Mouse (Mus musculus) heart, adult 11 months (tissue): ENCODE results near the gene Svop.

Experiments
- DNase-seq: peaks from one replicate; pipeline ENCODE4 v3.0.0; 2022

The Svop gene

DNA sequence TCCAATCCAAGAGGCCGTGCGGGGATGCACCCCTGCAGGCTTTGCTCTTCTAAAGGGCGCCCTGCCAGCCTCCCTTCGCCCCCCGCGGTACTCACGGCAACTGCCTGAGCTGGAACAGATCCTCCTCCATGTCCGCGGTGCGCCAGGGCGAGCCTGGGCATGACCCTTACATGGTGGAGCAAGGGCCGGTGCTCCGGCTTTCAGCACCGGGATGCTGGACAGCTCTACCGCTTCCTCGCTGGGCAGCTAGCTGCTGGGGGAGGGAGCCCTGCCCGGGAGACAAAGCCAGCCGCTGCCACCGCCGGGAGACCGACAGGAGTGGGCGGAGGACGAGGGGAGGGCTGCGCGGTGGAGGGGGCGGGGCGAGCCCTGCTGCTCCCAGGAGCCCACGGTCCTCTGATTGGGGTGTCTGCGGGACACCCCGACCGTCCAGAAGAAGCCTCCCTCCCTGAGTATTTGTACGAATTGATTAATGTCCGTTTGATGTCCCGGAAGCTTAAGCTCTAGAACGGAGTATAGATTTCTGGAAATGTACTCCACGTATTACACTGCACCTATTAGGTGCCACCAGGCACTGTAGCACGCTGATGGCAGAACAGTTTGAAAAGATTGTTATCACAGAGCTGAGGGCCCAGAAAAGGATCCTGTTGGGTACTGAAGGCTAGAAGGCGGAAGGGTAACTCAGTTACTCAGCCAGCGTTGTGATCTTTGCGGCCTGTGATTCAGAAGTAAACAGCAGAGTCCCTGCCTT is at the start of gene Svop:
Gene Svop, minus strand, starts transcription at position 514 of the 751 bp plus-strand sequence.
- no peak for DNase-seq

DNA sequence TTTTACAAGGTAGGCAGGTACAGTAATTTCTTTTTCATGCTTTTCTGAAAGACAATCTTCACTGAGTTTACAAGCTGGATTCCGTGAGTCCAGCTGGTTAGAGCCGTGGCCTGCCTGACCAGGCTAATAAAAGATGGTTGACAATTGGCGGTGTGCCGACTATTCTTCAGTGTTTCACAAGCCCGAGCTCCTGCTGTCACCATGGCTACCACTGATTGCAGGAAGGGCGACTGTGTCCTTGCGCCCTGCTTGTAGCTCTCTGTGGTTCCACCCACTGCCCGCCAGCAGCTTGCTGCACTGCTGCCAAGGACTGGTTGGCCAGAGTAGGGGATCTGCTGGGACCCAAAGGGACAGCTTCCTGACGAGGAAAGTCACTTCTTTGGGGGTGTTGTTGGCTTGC is 47.8 kb upstream of the Svop start:
- DNase-seq = peak; percentile 100

DNA sequence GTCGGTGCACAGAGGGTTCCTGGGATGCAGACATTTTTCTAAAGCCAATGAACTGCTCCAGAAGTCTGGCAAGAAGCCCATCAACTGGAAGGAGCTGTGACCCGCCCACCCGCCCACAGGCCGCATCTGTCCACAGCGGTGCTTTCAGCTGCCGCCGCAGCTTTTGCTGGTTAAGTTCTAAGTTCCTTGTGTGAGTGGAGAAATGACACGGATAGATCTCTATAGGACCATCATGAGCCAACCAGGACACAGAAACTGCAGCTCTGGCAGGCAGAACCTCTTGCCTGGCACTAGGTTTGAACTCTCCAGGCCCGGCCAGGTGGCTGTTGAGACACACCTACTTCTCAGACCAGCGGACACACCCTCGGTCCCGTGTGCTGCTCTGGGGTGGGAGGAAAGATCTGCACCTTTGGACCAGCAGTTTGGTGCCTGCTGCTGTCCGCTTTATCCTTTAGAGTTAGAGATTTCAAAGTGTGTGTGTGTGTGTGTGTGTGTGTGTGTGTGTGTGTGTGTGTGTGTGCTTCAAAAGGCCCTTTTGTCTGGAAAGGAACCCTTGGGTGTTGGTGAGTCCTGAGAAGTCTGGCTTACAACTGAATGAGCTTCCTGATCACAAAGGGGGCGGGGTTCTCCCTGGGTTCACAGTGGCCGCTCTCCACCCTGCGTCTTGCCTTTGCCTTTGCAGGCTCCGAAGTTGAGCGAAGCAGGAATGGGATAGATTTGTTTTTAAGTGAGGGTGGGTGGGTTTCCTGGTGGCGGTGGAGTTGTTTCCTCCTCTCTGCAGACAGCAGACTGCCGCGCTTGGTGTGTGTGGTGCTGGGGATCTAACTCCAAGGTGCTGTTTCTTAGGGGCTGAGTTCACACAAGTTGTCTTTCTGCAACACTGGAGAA is 47.2 kb upstream of the Svop start:
- peak; percentile 96 for DNase-seq

DNA sequence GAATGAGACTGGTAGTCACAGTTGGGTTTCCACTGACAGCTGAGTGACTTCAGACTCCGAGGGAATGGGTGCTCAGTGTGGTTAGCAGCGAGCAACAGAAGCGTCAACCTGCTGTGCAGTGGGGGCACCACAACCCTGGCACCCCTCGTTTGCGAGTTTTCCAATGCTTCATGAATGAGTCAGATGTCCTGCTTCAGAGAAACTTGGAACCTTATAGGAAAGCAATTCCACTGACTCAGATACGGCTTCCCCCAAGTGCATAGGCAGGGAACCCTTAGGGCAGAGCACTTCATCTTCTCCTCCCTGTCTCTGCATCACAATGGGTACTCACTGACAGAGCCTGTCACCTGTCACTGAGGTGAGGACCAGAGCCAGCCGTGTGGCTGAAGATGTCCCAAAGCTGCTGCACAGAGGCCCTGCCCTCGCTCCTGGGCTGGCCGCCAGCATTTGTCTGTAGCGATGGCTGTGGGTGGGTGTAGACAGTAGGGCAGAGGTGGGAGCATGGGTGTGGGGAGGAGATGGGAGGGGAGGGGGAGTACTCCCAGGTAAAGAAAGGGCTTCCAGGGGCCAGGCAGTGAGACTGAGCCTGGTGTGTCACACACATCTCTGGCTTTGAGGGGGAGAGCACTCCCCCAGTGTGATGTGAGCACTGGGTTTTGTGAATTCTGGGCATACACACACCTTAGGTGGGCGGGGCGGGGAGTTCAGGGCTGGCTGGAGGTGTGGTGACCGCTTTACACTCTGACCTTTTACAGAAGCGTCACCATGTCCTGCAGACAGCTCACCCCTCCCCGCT is 46.3 kb upstream of the Svop start:
- DNase-seq = peak; percentile 94

DNA sequence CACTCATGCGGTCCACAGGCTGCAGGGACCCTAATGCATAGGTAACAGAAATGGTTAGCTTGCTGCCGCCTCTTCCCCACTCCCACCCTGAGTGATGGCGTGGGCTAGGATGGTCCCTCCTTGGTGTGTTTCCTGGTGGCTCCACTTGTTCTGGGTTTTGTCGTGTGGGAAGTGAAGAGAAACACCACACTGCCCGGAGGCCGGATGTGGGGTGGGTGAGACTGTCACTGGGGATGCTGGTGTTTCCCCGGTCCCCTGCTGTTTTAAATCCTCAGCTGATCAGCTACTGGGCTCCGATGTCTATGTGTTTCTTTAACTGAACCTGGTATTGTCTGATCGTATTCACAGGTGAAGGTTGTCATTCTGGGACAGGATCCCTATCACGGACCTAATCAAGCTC is 44.1 kb upstream of the Svop start:
- DNase-seq = no peak

DNA sequence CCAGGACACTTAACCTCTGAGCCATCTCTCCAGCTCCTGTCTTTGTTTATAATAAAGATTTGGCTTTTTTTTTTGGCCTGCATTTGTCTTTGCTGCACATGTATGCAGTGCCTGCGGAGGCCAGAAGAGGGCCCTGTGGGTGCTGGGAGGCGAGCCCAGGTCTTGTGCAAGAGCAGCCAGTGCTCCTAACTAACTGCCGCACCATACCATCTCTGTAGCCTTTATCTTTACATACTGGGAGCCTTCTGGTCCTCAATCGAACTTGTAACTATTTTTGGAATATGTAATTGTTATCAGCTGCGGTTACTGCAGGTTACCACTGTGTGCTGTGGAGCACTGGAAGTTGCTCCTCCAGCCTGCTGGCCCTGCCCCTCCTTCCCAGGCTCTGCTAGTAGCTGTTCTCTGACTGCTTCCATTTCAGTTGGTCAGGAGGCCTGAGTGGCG is 42.7 kb upstream of the Svop start:
- peak; percentile 96 for DNase-seq

DNA sequence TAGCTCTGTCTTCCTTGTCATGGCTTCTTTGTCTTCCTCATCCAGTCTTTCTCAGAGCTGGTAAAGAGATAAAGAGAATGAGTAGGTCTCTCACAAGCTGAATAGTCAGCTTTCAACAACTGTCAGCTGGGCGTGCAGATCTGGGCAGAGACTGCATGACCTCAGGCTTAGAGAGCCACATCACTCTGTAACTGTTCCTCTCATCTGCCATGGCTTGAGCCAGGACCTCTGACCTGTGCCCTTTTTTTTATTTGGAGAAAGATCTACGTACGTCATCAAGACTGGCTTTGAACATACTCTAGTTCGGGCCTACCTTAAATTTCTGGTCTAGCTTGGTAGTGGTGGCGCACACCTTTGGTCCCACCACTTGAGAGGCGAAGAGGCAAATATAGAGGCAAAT is 41.5 kb upstream of the Svop start:
- no peak for DNase-seq

DNA sequence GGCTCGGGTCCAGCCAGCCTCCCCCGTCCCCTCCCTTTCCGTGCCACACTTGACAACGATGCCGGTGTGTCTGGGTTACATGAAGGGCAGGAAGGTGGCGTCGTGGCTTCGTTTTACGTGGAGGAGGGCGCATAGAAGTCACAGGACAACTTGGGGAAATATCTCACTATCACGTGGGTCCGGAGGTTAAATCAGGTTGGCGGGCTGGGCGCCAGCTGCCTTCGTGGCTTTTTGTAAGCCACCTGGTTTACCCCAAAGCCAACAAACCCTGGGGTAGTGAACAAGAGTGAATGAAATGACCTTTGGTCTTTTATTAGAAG is 40.1 kb upstream of the Svop start:
- peak; percentile 98 for DNase-seq

DNA sequence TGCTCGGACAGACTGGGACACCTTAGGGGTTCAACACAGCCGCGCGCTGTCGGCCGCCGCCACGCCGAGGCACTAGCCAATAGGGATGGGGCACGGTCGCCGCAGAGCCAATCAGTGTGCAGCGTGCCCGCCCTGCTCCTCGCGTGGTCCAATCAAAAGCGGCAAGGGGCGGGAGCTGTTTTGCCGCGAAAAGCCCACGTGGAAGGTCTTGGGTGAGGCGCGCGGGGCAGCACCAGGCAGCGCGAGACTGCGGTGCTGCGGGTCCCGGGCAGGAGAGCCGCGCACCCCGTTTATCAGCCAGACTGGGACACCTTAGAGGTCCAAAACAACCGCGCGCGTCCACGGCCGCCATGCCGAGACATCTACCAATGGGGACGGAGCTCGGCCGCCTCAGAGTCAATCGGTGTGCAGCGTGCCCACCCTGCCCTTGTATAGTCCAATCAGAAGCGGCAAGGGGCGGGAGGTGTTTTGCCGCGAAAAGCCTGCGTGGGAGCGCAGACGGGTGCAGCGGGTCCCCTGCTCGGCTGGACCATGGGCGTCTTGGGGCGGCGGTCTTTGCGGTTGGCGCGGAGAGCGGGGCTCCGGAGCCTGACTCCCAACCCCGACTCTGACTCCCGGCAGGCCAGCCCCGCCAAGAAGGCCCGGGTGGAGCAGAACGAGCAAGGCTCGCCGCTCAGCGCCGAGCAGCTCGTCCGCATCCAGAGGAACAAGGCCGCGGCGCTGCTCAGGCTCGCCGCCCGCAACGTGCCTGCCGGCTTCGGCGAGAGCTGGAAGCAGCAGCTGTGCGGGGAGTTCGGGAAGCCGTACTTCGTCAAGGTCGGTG is 39.5 kb upstream of the Svop start:
- peak; percentile 100 for DNase-seq

DNA sequence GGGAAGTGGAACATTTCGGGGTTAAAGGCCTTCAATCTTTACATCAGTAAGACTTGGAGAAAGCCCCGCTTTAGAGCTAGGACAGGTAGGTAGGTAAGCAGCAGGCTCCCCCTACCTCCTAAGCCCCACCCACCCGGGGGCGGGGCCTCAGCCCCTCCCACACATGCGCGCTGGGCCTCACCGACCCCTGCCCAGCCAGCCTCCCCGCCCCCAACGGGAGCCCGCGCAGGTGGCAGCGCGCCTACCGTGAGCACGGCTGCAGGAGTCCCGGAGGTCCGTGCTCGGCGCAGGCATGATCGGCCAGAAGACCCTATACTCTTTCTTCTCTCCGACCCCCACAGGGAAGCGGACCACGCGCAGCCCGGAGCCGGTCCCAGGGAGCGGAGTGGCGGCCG is 38.8 kb upstream of the Svop start, which contains the start of gene Ung:
Gene Ung, plus strand, starts transcription at position 176 of the 395 bp plus-strand sequence.
- DNase-seq = no peak

DNA sequence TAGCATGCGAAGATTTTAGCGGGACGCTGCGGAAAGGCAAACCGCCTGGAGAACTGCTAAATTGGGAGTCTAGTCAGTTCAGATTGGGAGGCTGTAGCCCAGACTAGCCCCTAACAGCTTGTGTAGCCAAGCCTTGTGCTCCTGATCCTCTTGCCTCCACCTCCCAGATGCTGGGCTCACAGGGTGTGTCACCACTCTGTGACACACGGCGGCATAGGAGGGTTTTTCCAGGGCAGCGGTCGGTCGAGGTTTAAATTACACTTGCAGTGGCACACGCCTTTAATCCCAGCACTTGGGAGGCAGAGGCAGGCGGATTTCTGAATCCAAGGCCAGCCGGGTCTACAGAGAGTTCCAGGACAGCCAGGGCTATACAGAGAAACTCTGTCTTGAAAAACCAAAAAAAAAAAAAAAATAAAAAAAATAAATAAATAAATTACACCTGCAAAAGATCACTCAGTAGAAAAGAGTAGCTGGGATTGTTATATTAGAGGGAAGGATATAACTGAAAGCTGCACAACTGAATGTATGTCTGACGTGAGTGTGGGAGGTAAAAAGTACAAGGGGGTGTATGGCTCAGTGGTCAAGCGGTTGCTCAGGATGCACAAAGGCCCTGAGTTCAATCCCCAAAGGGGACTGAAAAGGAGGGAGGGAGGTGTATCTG is 38.3 kb upstream of the Svop start:
- no peak for DNase-seq

DNA sequence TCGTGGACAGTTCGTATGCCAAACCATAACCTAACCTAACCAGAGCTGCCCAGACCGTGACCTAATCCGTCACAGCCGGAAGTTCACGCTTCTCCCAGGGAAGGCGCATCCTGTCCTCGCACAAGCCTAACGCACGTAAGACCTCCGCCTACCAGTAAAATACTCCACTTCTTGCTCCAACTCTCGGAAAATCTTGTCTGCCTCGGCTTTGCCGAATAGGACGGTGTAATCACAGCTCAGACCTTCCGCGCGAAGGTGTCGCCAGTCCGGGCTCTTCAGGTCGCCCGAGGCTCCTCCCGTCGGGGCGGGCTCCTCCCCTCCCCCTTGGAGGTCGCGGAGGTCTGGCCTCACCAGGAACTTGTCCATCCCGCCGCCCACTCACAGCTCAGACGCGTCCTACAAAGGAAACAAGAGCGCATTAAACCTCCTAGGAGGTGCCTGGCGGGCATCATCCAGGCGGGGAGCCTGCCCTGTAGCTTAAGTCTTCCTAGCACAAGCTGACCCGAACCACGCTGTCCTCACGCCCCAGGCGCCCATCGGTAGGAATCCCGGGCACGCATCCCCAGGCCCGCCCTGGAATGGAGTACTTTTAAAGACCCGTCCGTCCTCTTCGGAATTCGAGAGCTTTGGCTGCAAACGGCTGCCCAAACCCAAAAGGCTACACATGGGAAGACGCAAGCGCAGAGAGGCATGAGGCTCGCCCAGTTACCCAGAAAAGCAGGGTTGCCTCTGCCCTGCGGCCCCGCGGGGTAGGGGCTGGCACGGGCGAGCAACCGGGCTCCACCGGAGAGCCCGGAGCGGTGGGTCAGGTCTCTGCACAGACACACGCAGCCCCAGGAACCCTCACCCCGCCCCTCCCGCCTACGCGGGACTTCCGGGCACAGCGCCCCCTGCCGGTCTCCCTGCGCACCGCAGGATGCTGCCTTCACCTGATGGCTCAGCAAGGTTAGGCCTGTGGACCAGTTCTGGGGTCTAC is 36.3 kb upstream of the Svop start, which contains the start of gene Alkbh2:
Gene Alkbh2, minus strand, starts transcription at position 845 of the 976 bp plus-strand sequence.
- DNase-seq = peak; percentile 98

DNA sequence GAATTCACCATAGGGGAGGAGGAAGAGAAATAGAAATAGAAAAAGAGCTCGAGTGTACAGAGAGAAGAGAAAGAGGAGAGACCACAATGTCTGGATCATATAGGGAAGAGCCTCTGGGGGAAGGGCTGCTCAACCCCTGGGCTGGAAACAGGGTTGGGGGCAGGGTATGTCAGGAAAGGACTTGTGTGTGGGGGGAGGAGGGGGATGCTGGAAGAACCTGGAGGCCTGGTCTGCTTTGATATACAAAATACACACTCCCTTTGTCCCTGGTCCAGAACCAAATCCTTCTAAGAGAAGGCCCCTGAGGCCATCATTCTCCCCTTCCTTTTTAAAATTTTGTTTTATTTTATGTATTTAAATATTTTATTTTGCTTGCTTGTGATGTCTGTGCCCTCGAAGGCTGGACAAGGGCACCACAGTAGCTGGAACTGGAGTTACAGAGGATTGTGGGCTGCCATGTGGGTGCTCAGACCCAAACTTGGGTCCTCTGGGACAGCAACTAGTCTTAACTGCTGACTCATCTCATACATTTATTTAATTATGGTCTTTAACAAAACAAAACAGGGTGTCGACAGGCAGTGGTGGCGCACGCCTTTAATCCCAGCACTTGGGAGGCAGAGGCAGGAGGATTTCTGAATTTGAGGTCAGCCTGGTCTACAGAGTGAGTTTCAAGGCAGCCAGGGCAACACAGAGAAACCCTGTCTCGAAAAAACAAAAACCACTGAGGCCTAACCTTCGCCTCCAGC is 35.3 kb upstream of the Svop start:
- DNase-seq = no peak

DNA sequence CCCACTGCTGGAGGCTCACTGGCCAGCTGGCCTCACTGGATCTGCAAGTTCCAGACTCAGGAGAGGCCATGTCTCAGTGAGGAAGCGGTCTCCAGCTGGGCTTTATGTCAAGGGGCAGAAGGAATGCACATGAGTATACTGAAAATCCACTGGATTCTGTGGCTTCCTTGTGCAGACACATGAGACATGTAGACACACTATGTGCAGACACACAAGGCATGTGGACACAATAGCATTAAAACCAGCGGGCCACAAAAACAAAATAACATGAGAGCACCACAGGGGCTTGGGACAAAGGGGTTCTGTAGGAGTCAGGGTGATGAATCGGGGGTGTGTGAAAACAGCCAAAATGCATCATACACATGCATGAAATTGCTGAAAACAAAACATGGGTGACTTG is 34.6 kb upstream of the Svop start:
- no peak for DNase-seq

DNA sequence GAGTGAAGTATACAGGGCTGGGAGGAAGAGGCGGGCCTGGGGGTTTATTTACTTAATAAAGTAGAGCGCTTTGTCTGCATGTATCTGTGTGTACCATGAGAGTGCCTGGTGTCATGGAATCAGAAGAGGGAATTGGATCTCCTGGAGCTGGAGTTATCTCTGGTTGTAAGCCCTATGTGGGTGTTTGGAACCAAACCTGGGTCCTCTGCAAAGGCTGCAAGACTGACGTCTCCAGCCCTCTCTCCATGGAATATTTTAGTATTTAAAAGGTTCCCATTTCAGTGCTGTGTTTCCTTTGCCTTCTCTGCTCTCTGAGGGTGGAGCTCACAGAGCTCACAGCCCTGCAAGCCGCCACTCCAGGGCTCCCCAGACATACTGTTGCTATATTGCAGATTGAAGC is 28.4 kb upstream of the Svop start:
- no peak for DNase-seq

DNA sequence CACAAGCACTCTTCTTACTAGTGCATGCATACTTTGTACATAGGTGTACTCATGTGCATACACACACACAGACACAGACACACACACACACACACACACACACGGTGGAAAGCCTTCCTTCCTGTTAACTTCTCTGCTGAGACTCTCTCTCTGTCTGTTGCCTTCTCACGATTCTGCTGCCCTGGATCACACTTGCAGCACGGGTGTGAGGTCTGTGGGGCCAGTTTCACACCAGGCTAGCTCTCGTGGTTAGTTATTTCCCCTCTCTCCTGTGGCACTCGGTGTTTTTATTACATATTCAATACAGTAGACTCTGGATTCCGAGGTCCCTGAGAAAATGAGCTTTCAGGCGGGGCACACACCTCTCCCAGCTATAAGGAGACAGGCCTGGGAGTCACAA is 25.2 kb upstream of the Svop start:
- no peak for DNase-seq

DNA sequence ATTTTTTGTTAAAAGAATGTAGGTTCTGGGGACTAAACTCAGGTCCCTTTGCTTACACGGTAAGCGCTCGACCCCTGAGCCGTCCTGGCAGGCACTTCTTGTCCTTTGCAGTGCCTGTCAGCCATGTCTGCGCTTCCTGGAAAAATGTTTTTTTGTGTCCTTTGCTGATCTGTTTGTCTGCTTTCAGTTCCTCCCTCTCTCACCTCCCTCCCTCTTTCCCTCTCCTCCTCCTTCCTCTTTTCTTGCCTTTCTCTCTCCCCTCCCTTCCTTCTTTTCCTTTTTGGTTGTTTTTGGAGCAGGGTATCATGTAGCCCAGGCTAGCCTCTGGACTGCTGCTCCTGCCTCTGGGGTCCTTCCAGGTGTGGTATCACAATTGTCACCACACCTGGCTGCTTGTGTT is 23.7 kb upstream of the Svop start:
- no peak for DNase-seq

DNA sequence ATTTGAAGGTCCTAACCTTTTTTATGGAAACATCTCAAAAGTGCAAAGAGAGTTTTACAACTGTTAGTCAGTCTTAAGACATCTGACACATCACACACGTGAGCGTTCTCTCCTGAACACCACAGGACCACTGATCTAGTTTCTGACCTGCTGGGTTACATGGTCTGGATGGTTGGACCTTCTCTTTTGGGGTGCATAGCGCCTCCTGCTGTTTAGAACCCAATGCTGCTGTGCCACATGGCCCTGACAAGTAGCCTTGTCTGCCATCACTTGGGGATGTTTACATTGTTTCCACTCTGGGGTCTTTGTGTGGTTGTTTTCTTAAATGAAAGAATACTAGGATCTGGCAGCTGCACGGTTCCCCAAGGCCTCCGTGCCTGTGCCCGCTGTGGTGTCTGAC is 22.0 kb upstream of the Svop start:
- DNase-seq = no peak

DNA sequence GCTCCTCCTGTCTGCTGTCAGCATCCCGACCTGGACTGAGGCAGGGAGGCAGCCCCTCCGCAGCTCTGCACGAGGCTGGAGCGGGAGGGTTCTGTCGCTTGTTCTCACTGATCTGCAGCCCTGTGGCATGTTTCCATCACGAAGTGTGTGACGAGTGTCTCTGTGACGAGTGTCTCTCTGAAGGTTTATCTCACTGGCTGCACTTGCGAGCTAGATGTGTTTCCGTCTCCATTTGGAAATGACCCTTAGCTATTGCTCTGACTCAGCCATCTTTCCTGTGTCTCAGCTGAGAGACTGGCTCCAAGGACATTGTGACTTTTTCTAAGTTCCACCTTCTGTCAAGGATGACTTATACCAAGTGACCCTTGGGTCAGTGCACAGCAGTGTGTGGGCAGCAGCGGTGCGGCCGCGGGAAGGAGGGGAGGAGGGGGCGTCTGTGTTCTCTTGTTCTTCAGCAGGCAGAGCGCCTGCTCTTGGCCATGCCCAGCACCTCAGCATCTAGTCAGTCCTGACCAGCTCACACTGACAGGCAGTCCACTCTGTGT is 15.1 kb upstream of the Svop start:
- DNase-seq = no peak

DNA sequence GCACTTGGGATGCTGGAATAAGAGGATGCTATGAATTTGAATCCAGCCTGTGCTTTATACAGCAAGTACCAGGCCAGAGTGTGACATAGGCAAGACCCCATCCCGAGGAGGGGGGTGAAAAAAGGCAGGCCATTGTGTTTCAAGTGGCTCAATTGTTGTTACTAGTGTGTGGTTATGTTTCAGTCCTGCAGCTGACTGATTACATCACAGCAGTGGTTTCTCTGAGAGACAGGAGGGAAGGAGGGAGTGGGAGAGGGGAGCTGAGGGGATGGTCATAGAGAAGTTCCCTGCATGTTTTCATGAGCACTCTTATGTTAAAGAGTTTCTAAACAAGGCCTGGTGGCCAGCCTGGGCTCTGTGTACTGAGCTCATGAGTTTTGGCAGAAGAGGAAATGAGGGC is 11.4 kb upstream of the Svop start:
- no peak for DNase-seq
